Mouse (Mus musculus) limb, embryonic 14.5 days (tissue): ENCODE data around the gene Dnajc2. TPM values are rescaled to one million over a fixed set of nuclear protein-coding genes. Genes with fewer than 3 reads are reported as not detected.
A peak's percentile ranks its signal among the peaks of the same experiment; 100 is the strongest.

Source experiments
- ATAC-seq: fragments of 200-750 bp; cut with Nextera tagmentation; 2 replicates; pipeline ENCODE4 v1.8.0; 2017; ENCODE audit warnings: low read depth, moderate number of reproducible peaks, moderate TSS enrichment; ENCODE audit not compliant: low FRiP score
- DNase-seq: peaks from one replicate; pipeline ENCODE4 v3.0.0-alpha.2; 2015; ENCODE audit warnings: low spot score
- H3K27ac ChIP-seq: fragments of 300-500 bp; sonication (generic); replicated peaks from 2 replicates; pipeline ENCODE4 v1.5.1; 2014; ENCODE audit warnings: low read depth, mild to moderate bottlenecking, low read length, moderate library complexity, mixed read lengths
- H3K27me3 ChIP-seq: fragments of 300-500 bp; sonication (generic); 2 replicates; pipeline ENCODE4 v1.6.1; 2014; ENCODE audit warnings: low read length, mixed read lengths; ENCODE audit not compliant: control insufficient read depth, insufficient read depth
- H3K36me3 ChIP-seq: fragments of 300-500 bp; sonication (generic); 2 replicates; pipeline ENCODE4 v1.6.1; 2014; ENCODE audit warnings: mild to moderate bottlenecking, low read length, moderate library complexity, mixed read lengths; ENCODE audit not compliant: control insufficient read depth, insufficient read depth
- H3K4me1 ChIP-seq: fragments of 300-500 bp; sonication (generic); 2 replicates; pipeline ENCODE4 v1.6.1; 2014; ENCODE audit warnings: antibody characterized with exemption, low read length, mixed read lengths; ENCODE audit not compliant: control insufficient read depth, insufficient read depth
- H3K4me2 ChIP-seq: fragments of 300-500 bp; sonication (generic); replicated peaks from 2 replicates; pipeline ENCODE4 v1.6.1; 2014; ENCODE audit warnings: low read depth, mild to moderate bottlenecking, low read length, moderate library complexity; ENCODE audit not compliant: severe bottlenecking
- H3K4me3 ChIP-seq: fragments of 300-500 bp; sonication (generic); replicated peaks from 2 replicates; pipeline ENCODE4 v1.5.1; 2014; ENCODE audit warnings: low read length
- H3K9ac ChIP-seq: fragments of 300-500 bp; sonication (generic); 2 replicates; pipeline ENCODE4 v1.6.1; 2014; ENCODE audit warnings: mild to moderate bottlenecking, low read depth, low read length, moderate library complexity; ENCODE audit not compliant: severe bottlenecking
- H3K9me3 ChIP-seq: fragments of 300-500 bp; sonication (generic); 2 replicates; pipeline ENCODE4 v1.6.1; 2016; ENCODE audit warnings: low read length; ENCODE audit not compliant: control insufficient read depth
- POLR2A ChIP-seq: fragments of 200-500 bp; IDR thresholded peaks from 2 replicates; pipeline ENCODE4 v1.8.0; 2012; ENCODE audit warnings: inconsistent platforms, mild to moderate bottlenecking, moderate library complexity, borderline replicate concordance; ENCODE audit not compliant: insufficient read depth, insufficient read length; ENCODE audit errors: extremely low read depth
- WGBS: fragments of 180-500 bp; shearing (Covaris S2); extraction: QIAGEN DNeasy Blood & Tissue Kit; methylation state at CpG from one replicate; pipeline ENCODE4 v1.1.7; 2014; 5-methylcytosine and 5-hydroxymethylcytosine counted together
- polyA plus RNA-seq, 2 experiments: library from polyadenylated mRNA; depleted of rRNA in 1 of 2; stranded (reverse) in 1 of 2; unstranded in 1 of 2; fragments of >200 nt; fragmentation: Nextera tagmentation in 1 of 2; extraction: Ambion mirVana in 1 of 2; gene quantifications; 2 replicates each; pipeline versions ENCODE4 v1.2.1 to v1.2.3; 2012 to 2014

Gene Dnajc2
- polyA plus RNA-seq, 2 experiments, result 25.4 to 60.2 TPM

GRCm38 (mm10) chr5:21735584-21735983 is 49.5 kb downstream of the Dnajc2 start:
- Histone ChIP-seq H3K4me1 (peaks cover 6% of the 10 kb centered on the region), H3K36me3 (peaks cover 15% of the 10 kb centered on the region), H3K9me3 (no peaks in the 10 kb centered on the region), H3K4me2 (peak overlapping the region; percentile 19; the same call in 1 of the 2 replicates), H3K27ac (no peak overlapping the region), H3K4me3 (peak overlapping the region; percentile 16), H3K9ac (no peak overlapping the region), H3K27me3 (no peaks in the 10 kb centered on the region)
- WGBS, result 28% methylated on average over 10 of the region's 10 CpGs
- DNase-seq (peak; percentile 67), ATAC-seq (no peak)
- no peak for TF ChIP-seq POLR2A

DNA sequence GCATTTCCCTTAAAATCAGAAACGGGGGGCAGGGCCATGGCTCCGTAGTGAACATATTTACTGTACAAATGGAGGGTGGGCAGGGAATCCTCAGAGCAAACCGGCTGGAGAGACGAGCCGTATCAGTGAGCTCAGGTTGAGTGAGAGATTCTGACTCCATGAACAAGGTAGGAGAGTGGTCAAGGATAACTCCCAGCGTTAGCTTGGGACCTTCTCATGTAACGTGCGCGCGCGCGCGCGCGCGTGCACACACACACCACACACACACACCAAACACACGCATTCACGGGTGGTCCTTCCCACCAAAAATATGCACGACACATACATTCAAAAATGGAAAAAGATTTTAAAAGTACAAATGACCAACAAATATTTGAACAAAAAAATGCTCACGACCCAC is 50.0 kb downstream of the Dnajc2 start:
- WGBS, result 84% methylated on average over 20 of the region's 20 CpGs
- no peak for ATAC-seq

GRCm38 (mm10) chr5:21732930-21733329 is 52.1 kb downstream of the Dnajc2 start:
- WGBS, result 43% methylated on average over 8 of the region's 8 CpGs
- no peaks in the 10 kb centered on the region for H3K36me3 ChIP-seq
- no peak overlapping the region for H3K4me3 ChIP-seq
- H3K9ac ChIP-seq, result no peak overlapping the region
- no peak for TF ChIP-seq POLR2A
- ATAC-seq, result peak; percentile 34
- H3K27ac ChIP-seq, result no peak overlapping the region
- no peak overlapping the region for H3K4me2 ChIP-seq
- DNase-seq, result peak; percentile 40
- H3K27me3 ChIP-seq, result no peaks in the 10 kb centered on the region
- no peaks in the 10 kb centered on the region for H3K9me3 ChIP-seq
- peaks cover 3% of the 10 kb centered on the region for H3K4me1 ChIP-seq

More for the DNA sequence above, 50.0 kb downstream of the Dnajc2 start:
- peaks cover 6% of the 10 kb centered on the region for H3K4me1 ChIP-seq
- H3K4me2 ChIP-seq, result peak overlapping the region; percentile 19; the same call in 1 of the 2 replicates
- no peak for DNase-seq
- no peak overlapping the region for H3K27ac ChIP-seq
- no peaks in the 10 kb centered on the region for H3K27me3 ChIP-seq
- peaks cover 10% of the 10 kb centered on the region for H3K36me3 ChIP-seq
- TF ChIP-seq POLR2A, result no peak
- peak overlapping the region; percentile 16 for H3K4me3 ChIP-seq
- H3K9me3 ChIP-seq, result no peaks in the 10 kb centered on the region
- H3K9ac ChIP-seq, result no peak overlapping the region

DNA sequence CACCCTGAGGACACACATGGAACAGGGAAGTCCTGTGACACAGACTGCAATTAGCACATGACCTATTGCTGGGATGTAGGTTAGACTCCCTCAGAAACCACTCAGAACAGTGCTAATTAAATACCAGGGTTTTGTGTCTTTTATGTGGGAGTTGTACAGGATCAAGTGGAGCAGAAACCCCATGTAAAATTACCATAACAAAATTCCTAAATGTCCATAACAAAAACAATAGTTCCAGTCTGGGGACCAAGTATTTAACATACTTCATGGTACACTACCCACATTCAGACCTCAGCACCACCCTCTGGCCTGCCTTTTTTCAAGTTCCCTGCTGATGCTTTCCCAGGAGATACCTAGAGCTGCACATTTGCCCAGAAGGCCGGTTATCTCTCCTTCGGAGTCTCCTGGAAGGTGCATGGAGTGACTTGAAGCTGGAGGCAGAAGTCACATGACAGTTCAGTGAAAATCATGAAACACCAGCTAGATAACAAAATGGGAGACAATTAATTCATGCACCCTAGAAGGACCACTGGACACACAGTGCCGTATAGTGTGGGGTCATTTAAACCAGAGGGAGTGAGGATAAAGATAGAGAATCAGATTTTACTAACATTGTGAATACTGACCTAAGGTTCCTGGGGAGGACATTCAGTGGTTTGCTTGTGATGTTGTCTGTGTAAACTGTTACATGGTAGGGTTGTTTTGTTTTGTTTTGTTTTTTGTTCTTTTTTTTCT is 52.7 kb downstream of the Dnajc2 start:
- Histone ChIP-seq H3K36me3 (no peaks in the 10 kb centered on the region), H3K9me3 (no peaks in the 10 kb centered on the region), H3K4me3 (no peak overlapping the region), H3K27me3 (no peaks in the 10 kb centered on the region), H3K4me2 (no peak overlapping the region), H3K27ac (no peak overlapping the region), H3K9ac (no peak overlapping the region), H3K4me1 (no peaks in the 10 kb centered on the region)
- DNase-seq, result no peak
- TF ChIP-seq POLR2A, result no peak
- 83% methylated on average over 3 of the region's 3 CpGs for WGBS
- ATAC-seq, result no peak

DNA sequence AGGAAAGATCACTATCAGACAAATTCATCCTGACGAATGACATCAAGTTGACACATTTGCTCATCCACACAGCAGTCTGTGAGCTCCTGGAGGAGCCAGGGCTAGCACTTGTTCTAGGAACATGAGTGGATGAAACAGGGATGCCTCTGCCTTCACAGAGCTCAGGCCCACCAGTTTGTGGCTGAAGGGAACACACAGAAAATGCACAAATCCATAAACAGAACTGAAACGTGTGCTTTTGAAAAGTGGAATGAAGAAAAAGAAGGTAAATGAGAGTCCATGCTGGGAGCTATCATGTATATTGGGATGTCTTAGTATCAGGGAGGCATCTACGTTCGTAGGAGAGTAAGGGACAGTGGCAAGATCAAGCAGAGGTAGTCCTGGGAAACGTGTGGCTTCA is 55.9 kb downstream of the Dnajc2 start:
- H3K9ac ChIP-seq, result no peak overlapping the region
- no peak overlapping the region for H3K27ac ChIP-seq
- WGBS, result 78% methylated on average over 5 of the region's 5 CpGs
- no peaks in the 10 kb centered on the region for H3K9me3 ChIP-seq
- no peak overlapping the region for H3K4me2 ChIP-seq
- no peak overlapping the region for H3K4me3 ChIP-seq
- H3K4me1 ChIP-seq, result peaks cover 8% of the 10 kb centered on the region; the same call in 1 of the 2 replicates
- DNase-seq (no peak), ATAC-seq (no peak)
- no peaks in the 10 kb centered on the region for H3K27me3 ChIP-seq
- no peak for TF ChIP-seq POLR2A
- no peaks in the 10 kb centered on the region for H3K36me3 ChIP-seq
